Mouse (Mus musculus): ENCODE measurements around the gene Dennd5a. TPM values are rescaled to one million over a fixed set of nuclear protein-coding genes. Genes with fewer than 3 reads are reported as not detected.
A peak's percentile ranks its signal among the peaks of the same experiment; 100 is the strongest.
"Not testable (repeated sequence)": the region's sequence is repeated elsewhere in the genome, so short reads cannot be mapped to it uniquely, and the experiment has no call there.

Dennd5a gene
- total RNA-seq (2021) = 143 and 171 TPM in 2 replicates
- long read RNA-seq, full-length matches to known transcripts = 25 of 83 reads
- long read RNA-seq, partial matches to known transcripts = 49 of 83 reads
- long read RNA-seq, other reads (novel, unspliced or antisense) = 9 of 83 reads

DNA sequence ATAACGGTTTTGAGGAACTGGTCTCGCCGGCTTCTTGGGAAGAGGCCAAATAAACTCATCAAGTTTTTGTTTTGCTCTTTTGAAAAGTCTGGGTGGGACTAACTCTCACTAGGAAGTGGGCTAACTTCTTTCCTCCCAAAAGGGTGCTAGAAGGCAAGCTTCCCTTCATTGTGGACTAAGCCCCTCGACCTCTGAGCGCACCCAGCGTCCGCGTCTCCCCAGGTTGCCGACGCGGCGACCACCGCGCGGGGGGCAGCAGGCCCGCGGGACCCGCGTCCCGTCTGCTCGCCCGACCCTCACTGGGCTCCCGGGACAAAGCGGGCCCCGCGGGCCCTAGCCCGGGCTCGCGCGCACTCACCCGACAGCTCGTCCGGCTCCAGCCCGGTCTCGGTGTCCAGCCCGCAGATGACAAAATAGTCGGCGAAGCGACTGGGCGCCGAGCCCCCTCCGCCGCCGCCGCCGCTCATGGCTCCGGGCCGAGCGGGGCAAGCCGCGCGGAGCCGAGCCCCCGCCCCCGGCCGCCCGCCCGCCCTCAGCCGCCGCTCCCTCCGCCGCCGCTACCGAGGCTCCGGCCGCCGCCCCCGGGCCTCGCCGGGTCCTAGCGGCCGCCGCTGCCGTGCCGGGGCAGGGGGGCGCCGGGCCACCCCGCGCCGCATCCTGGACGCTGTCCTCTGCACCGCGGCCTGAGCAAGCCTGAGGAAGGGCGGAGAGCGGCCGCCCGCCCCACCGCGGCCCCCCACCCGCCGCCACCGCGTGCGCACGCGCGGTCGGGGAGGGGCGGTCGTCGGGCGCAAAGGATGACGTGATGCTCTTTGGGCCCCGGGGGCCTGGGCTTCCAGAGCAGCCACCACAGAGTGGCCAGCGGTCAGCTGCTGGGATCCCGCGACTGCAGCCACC, at the start of gene Dennd5a:
Dennd5a (minus strand) TSS at position 755 of the 897 bp plus-strand sequence.
- peak; percentile 85 for DNase-seq

DNA sequence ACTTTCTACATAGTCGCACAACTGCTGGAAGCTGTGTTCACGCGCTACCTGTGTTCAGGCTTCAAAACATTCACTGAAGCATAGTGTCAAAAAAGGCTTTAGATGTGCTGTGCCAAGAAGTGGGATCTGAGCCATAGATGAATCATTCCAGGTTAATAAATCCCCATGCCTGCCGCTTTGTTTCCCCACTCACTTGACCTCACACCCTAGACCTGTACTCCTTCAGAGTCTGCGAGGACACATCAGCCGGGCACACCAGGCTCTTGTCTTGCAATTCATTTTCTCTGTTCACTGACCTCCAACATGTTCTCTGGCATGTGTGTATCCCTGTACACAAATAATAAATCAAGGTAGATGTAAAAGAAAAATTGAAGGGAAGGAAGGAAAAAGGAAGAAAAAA, 48.8 kb upstream of the Dennd5a start:
- DNase-seq = no peak

DNA sequence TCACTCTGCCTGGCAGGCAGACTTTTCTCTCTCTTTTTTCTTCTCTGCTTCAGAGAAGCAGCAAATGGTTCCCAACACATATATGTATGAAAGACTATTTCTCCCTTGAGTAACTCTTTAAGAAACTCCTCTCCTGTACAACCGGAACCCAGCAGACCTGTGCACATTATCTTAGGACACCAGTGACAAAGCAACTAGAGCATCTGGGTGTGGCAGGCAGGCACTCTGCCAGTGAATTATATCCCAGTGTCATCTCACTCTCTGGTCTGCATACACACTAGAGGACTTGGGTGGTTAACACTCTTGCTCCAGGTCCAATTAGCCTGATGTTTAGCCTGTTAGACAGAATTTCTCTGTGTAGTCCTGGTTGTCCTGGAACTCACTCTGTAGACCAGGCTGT, 48.2 kb upstream of the Dennd5a start:
- no peak for DNase-seq

DNA sequence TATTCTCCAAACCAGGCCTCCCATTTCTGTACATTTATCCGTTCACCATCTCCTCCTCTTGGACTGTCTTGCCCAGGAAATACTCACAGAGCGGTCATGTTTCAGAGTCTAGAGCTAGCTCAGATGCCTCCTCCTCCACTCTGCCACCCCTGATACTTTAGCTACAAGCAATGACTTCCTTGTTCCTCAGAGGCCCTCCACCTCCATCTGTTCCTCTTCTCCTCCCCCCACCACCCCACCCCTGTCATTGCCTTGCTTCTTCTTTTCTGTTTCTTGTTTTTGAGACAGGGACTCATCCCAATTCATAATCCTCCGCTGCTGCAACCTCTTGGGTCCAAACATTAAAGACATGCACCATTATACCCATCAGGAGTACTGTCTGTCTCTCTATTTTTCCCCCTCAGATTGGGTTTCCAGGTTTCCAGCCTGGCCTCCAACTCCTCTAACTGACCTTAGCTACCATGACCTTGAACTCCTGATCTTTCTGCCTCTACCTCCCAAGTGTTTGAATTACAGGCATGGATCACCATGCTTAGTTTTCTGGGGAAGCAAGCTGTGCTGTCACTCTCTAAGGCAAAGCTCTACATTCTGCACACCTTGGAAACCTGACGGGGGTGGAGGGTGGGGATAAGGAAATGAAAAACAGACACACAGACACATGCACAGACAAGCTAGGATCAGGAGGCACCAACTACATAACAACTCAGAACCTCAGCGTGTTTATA, 46.4 kb upstream of the Dennd5a start:
- DNase-seq = no peak

DNA sequence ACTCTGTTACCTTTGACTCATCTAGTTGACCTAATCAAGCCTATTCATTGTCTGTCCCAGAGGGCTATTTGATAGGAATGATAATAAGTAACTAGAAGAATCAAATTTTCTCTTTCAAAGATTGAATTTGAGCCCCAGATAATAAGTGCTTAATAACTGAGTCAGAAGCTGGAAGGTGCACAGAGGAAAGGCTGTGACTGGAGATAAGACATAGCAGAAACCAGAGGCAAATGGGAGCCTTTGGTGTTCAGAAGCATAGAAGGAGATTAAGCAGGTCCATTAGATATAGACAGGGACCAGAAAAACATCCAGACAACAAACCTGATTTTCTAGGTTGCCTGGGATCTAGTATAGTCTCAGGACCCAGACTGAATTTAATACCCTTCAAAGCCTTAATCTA, 45.7 kb upstream of the Dennd5a start:
- DNase-seq = no peak

DNA sequence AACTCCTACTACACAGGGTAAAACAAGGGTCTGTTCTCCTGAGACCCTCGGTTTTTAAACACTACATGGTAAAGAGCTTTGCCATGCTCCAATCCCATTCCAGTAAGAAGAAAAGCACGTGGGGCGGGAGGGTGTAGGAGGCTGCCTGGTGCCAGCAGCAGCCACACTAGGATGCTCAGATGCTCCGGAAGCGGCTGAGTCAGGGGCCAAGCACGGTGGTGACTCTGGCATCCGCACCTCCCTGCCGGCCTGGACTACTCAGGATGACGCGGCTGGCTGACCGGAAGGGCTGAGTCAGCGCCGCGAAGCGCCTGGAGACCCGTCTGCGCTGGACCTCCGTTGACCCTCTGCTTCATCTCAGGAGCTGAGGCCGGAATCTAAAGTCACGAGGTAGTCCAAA, 42.7 kb upstream of the Dennd5a start:
- DNase-seq = peak; percentile 80

DNA sequence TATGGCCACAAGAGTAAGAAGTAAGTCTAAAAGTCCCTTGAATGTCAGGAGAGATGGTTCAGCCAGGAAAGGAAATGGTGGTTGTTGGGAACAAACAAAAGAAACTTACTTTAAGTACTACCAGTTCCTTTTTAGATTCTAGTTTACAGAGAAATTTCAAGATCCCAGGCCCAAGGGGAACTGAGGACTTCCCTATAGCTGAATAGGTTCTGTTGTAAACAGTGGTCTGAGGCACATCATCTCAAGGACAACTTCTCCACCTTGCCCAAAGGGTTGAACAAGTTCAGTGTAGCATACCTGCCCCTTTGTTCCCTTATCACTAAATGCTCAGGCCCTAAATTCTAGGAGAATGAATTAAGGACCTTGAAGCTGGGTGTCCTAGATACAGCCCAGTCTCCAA, 41.8 kb upstream of the Dennd5a start:
- no peak for DNase-seq

DNA sequence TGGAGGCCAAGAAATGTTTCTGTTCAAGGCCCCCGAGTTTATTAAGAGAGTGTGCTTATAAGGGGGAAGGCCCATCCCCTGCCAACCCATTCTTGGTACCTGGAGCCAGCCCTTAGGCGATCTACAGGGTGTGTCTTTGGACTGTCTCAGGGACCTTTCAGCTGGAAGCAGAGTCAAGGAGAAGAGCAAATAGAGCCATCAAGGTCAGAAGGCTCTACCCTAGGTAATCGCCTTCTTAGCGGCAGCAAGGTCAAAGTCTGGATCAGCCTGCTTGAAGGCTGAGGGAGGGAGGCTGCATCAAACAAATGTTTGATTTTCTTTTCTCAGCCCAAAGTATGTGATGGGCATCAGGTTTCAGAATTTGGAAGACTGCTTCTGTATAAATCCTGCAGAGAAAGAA, 38.1 kb upstream of the Dennd5a start:
- no peak for DNase-seq

DNA sequence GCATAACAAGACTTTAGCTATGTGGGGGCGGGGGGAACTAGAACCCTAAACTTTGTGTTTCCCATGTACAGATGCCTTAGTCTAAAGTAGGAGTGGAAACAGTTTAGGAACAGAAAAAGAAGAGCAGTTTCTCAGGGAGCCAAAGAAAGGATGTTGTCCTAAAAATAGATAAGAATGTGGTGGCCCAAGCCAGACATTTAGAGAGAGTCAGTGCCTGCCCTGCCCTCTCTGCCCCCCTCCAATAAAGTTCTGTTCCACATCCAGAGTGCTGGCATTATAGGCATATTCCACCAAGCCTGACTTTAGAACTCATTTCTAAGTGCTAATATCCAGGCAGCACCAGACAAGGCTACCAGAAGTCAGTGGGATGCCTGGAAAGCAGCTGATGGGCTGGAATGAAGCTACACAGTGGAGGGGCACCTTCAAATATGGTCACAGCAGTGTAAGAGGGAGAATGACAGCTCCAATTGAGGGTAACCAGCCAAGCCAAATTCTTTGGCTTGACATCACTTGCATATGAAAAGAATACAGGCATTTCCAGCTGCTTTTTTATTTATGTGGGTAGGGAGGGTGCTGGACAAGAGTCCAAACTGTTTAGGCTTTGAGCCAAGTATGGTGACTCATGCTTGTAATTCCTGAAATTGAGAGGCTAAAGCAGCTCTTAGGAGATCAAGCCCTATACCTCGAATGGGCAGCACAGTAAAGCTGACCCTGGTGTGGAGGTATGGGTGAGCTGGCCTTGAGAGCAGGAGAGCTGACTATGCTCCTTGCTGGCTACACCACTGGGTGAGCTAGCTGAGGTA, 33.1 kb upstream of the Dennd5a start:
- DNase-seq = peak; percentile 6

DNA sequence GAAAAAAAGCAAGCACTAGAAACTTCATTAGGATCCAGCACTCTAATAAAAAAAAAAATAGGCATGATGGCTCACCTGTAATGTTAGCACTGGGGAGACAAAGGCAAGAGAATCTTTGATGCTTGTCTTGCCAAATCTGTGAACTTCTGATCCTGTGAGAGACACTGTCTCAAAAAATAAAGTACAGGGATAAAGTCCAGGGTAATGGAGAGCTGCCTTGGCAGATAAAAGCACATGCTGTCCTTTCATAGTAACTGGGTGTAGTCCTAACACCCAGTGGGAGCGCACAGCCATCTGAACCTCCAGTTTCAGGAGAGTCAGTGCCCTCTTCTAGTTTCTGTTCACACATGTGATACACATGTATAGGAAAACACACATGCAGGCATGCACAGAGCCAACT, 31.0 kb upstream of the Dennd5a start:
- DNase-seq = no peak

DNA sequence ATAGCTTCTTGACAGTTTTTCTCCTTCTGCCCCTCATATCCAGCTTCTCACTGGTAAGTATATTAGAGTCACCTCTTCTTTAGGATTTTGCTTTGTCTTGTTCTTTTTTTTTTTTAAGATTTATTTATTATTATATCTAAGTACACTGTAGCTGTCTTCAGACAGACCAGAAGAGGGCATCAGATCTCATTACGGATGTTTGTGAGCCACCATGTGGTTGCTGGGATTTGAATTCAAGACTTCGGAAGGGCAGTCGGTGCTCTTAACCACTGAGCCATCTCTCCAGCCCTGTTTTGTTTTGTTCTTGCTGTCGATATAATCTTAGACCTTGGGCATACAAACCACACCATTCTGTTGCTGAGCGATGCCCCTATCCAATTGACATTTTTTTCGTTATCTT, 26.5 kb upstream of the Dennd5a start, which contains the start of gene Tmem41b:
Tmem41b (minus strand) TSS at position 155 of the 400 bp plus-strand sequence.
- not testable (repeated sequence) for DNase-seq

DNA sequence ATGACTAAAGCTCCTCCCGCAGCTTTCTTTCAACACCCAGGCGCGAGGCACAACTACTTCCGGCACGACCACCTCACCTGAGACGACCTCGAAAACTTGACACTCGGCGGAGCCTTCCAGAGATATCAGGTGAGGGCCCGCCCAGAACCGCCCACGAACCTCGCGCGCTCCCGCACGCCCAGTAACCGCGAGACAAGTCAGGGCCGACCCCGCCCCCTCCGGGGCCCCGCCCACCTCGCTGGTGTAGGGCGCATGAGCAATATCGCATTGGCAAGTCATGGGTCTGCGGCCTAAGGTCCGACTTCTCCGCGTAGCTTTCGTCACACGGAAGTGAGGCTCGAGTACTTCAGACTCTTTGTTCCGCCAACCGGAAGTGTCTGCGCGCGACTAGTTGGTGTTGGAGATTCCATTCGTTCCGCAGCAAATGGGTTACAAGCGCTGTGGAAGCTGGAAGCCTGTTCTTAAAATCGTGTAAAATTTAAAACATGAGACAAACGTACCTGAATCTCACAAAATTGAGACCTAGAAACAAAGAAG, 25.9 kb upstream of the Dennd5a start:
- DNase-seq = peak; percentile 99

DNA sequence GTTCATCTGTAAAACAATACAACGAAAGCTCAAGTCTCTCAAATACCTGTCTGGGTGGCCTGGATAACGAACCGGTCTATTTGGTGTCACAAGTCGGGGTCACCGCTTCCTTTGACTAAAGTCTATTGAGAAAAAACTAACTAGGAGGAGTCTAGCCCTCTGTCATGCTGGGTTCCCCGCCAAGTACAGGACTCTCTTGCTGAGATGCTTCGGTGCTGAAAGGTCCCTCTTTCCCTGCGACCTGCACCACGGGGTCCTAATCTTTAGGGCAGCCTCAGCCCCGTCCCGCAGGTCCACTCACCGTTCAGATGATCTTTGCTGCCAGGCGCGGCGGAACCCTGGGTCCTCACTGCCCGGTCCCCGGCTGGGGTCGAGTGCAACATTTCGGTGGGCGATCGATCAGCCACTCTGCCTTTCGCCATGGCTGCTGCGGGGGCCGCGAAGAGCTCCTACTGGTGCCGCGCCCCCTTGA, 25.4 kb upstream of the Dennd5a start:
- no peak for DNase-seq

DNA sequence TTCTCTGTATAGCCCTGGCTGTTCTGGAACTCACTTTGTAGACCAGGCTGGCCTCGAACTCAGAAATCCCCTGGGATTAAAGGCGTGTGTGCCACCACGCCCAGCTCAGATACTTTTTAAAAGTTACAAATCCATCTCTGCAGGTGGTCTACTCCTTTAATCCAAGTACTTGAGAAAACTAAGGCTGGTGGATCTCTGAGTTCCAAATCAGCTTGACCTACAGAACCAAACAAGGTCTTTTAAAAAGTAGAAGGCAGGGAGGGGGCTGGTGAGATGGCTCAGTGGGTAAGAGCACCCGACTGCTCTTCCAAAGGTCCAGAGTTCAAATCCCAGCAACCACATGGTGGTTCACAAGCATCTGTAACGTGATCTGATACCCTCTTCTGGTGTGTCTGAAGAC, 24.3 kb upstream of the Dennd5a start:
- DNase-seq = not testable (repeated sequence)

DNA sequence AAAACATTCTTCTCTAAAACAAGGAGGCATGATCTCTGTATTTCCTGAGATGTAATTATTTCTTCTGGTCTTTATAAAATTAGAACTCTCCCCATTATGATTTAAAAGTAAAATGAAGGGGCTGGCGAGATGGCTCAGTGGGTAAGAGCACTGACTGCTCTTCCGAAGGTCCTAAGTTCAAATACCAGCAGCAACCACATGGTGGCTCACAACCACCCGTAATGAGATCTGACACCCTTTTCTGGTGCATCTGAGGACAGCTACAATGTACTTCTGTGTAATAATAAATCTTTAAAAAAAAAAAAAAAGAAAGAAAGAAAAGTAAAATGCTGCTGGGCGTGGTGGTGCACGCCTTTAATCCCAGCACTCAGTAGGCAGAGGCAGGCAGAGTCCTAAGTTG, 16.9 kb upstream of the Dennd5a start:
- not testable (repeated sequence) for DNase-seq

DNA sequence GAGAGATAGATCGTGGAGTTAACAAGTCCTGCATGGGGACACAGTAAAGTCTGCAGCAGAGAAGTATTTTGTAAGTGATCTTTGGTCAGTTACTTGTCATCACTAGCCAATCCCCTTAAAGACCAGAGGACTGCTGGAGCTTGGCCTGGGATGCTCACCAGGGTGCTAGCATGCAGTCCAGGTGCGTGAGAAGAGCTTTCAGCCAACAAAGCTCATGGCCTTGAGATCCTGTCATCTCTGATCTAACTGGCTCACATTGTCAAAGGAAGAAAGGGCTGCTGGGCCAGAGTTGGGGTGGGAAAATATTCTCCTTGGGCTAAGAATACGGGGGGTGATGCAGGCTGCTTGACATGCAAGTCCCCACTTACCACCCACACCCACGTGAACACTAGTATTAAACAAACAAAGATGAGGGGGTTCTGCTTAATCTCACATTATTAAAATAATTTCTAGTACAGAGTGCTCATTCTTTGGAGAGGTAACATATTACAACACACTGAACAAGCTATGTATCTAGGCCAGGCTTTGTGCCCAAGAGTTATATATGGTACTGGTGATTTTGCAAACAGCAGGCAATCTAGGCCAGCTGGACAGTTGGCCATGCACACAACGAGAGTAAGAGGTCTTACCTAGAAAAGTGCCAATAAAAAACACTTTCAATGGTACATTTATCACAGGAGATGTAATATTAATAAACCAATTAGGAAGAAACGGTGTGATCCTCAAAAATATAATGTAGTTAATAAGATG, 15.9 kb upstream of the Dennd5a start:
- DNase-seq = no peak

DNA sequence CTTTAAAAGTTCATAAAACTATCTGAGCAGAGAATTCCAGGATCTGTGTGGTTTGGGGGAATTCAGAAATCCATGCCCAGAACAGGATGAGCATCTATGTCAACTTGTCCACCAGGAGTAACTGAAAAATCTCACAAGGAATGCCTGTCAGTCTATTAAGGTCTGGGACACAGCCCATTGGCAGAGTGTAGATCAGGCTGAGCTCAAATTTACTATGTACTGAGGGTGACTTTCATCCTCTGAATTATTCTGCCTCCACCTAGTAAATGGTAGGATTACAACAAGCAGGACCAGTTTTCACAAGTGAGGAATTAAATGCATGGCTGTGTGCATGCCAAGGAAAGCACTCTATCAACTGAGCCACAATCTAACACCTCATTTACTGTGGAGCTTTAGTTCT, 9.3 kb upstream of the Dennd5a start:
- no peak for DNase-seq

DNA sequence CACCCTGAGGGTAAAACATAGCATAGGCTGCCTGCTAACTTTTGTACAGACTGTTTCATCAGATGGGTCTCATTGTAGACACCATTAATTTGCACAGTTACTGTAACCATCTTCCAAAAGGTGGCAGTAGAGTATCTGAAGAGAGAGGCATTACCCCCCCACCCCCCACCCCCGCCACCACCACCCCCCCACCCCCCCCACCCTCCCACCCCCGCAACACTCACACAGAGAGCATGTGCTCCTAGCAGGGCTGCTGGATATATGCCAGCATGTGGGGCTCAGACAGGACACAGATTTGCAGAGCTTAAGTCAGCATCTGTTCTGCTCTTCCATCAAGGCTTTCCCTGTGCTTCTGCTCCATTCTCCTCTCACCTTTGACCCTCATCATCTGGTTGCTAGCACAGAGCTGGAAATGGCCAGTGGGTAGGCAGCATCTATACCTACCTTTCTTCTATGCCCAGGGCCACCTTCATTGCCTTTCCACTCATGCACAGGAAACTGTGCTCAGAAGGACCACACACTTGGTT, 8.7 kb upstream of the Dennd5a start:
- DNase-seq = peak; percentile 16

DNA sequence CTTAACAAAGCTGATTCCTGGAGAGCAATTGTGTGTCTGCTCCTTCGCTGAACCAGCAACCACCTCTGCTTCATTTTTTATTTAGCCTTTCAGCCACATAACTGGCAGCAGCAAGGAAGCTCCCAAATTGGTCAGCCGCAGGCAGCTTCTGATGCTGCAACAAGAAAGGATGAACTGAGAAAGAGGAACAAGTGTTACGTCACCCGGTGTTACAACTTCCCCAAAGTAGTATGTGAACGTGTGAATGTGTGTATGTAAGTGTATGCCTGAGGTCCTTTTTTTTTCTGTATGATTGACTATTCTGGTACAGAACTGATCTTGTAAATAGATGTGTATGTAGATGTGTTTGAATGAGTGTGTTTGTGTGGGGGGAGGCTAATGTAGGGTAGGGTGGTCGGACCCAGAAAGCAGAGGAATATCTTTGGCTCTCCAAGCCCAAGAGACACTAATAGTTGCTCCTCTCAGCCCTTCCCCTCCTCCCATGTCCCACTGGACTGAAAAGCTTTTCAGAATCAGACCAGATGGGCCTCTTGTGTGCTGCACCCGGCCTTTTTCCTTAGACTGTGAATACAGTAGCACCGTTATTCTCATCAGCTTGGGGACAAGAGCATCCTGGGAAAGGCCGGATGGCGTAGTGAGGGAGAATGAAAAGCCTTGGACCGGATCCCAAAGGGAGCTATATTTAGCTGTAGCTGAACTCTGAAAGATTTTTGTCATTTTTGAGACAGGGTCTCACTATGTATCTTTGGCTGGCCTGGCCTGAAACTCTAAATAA, 7.7 kb upstream of the Dennd5a start:
- no peak for DNase-seq

DNA sequence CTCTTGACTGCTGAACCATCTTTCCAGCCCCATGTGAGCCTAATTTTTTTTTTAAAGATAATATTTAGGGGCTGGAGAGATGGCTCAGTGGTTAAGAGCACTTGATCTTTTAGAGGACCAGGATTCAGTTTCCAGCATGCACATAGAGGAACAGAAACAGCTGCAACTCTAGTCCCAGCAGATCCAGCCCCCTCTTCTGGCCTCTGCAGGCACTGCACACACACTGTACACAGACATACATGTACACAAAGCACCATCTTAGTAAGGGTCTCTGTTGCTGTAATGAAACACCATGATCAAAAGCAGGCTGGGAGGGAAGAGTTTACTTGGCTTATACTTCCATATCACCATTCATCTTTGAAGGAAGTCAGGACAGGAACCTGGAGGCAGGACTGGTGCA, 5.4 kb upstream of the Dennd5a start:
- DNase-seq = no peak

Data from adrenal gland, postnatal 25 days (tissue).